8 mouse cellular contexts compared by ENCODE assay signal in genomic region chr1:131523794-131524193, GRCm38 (mm10). TPM values are rescaled to one million over a fixed set of nuclear protein-coding genes. Genes with fewer than 3 reads are reported as not detected.
DNase-seq lines count a peak whose midpoint lies in the region; ATAC-seq lines count a peak whose summit lies in the region.

No protein-coding gene starts in this region.

- WGBS in liver, embryonic 11.5 days, result 64% methylated on average over 3 of the region's 3 CpGs
- WGBS in embryonic facial prominence, embryonic 15.5 days, result 39% methylated on average over 3 of the region's 3 CpGs
- 54% methylated on average over 3 of the region's 3 CpGs for WGBS in intestine, embryonic 15.5 days
- 41% methylated on average over 3 of the region's 3 CpGs for WGBS in neural tube, embryonic 13.5 days

- H3K36me3 ChIP-seq in liver, embryonic 11.5 days (ENCODE audit: control insufficient read depth, insufficient read depth, low read length), result peaks cover 4% of the 10 kb centered on the region; the same call in 1 of the 2 replicates
- no peaks in the 10 kb centered on the region for H3K36me3 ChIP-seq in embryonic facial prominence, embryonic 15.5 days
- no peaks in the 10 kb centered on the region for H3K36me3 ChIP-seq in intestine, embryonic 15.5 days
- H3K36me3 ChIP-seq in neural tube, embryonic 13.5 days, result no peaks in the 10 kb centered on the region

- peak overlapping the region; percentile 80 for H3K4me3 ChIP-seq in liver, embryonic 11.5 days (ENCODE audit: low read depth, low read length)
- H3K4me3 ChIP-seq in embryonic facial prominence, embryonic 15.5 days (replicated peaks), result peak overlapping the region; percentile 78
- H3K4me3 ChIP-seq in intestine, embryonic 15.5 days (replicated peaks), result peak overlapping the region; percentile 85; the same call in 1 of the 2 replicates
- H3K4me3 ChIP-seq in neural tube, embryonic 13.5 days, result peak overlapping the region; percentile 85

- H3K4me2 ChIP-seq in liver, embryonic 11.5 days, result peak overlapping the region; percentile 99
- H3K4me2 ChIP-seq in embryonic facial prominence, embryonic 15.5 days (replicated peaks), result peak overlapping the region; percentile 87
- H3K4me2 ChIP-seq in intestine, embryonic 15.5 days (replicated peaks), result peak overlapping the region; percentile 89
- H3K4me2 ChIP-seq in neural tube, embryonic 13.5 days, result peak overlapping the region; percentile 93

- no peak for ATAC-seq in liver, embryonic 11.5 days (replicated peaks; ENCODE audit: low FRiP score)
- no peak for ATAC-seq in embryonic facial prominence, embryonic 15.5 days (ENCODE audit: insufficient number of reproducible peaks, low FRiP score, low TSS enrichment, low read depth)
- ATAC-seq in intestine, embryonic 15.5 days, result no peak
- no peak for ATAC-seq in neural tube, embryonic 13.5 days (ENCODE audit: low read depth)

- H3K27me3 ChIP-seq in liver, embryonic 11.5 days (replicated peaks; ENCODE audit: control insufficient read depth, insufficient read depth, low read length), result no peaks in the 10 kb centered on the region
- H3K27me3 ChIP-seq in embryonic facial prominence, embryonic 15.5 days, result no peaks in the 10 kb centered on the region
- no peaks in the 10 kb centered on the region for H3K27me3 ChIP-seq in intestine, embryonic 15.5 days (replicated peaks)
- no peaks in the 10 kb centered on the region for H3K27me3 ChIP-seq in neural tube, embryonic 13.5 days

- DNase-seq in liver, embryonic 11.5 days (ENCODE audit: low spot score), result no peak
- no peak for DNase-seq in liver
- no peak for DNase-seq in gastrocnemius, postnatal 4 days (ENCODE audit: low spot score in 2 of 2)
- DNase-seq in gastrocnemius, postnatal 10 days, result no peak
- no peak for DNase-seq in lung, postnatal 14 days

- no peak overlapping the region for H3K9ac ChIP-seq in liver, embryonic 11.5 days (ENCODE audit: low read depth, low read length)
- no peak overlapping the region for H3K9ac ChIP-seq in embryonic facial prominence, embryonic 15.5 days
- H3K9ac ChIP-seq in intestine, embryonic 15.5 days, result no peak overlapping the region
- peak overlapping the region; percentile 88 for H3K9ac ChIP-seq in neural tube, embryonic 13.5 days

- peaks cover 25% of the 10 kb centered on the region for H3K4me1 ChIP-seq in liver, embryonic 11.5 days (replicated peaks; ENCODE audit: control insufficient read depth, insufficient read depth, low read length)
- peaks cover 46% of the 10 kb centered on the region for H3K4me1 ChIP-seq in embryonic facial prominence, embryonic 15.5 days
- peaks cover 34% of the 10 kb centered on the region for H3K4me1 ChIP-seq in intestine, embryonic 15.5 days (replicated peaks)
- peaks cover 56% of the 10 kb centered on the region for H3K4me1 ChIP-seq in neural tube, embryonic 13.5 days (replicated peaks)

- no peaks in the 10 kb centered on the region for H3K9me3 ChIP-seq in liver, embryonic 11.5 days (ENCODE audit: control insufficient read depth, low read length)
- H3K9me3 ChIP-seq in embryonic facial prominence, embryonic 15.5 days (replicated peaks), result no peaks in the 10 kb centered on the region
- H3K9me3 ChIP-seq in intestine, embryonic 15.5 days, result no peaks in the 10 kb centered on the region
- H3K9me3 ChIP-seq in neural tube, embryonic 13.5 days, result no peaks in the 10 kb centered on the region

- no peak overlapping the region for H3K27ac ChIP-seq in liver, embryonic 11.5 days (ENCODE audit: low read depth, low read length)
- H3K27ac ChIP-seq in embryonic facial prominence, embryonic 15.5 days (replicated peaks), result no peak overlapping the region
- H3K27ac ChIP-seq in intestine, embryonic 15.5 days, result no peak overlapping the region
- H3K27ac ChIP-seq in neural tube, embryonic 13.5 days (replicated peaks), result 0 out of 2 replicates have a peak overlapping the region, but pooled peaks have one; percentile 15

RNA-seq across cellular contexts. Expression of gene Srgap2, which starts 3.4 kb away (rescaled TPM):
- 16.1 and 17.3 TPM in 2 replicates for polyA plus RNA-seq in liver, embryonic 11.5 days (2014; fragmentation: Nextera tagmentation; extraction: Ambion mirVana)
- polyA plus RNA-seq in embryonic facial prominence, embryonic 15.5 days (2015; fragmentation: Nextera tagmentation; extraction: Ambion mirVana), result 17.9 and 18.0 TPM in 2 replicates
- 7.9 and 8.3 TPM in 2 replicates for polyA plus RNA-seq in intestine, embryonic 15.5 days (2015; fragmentation: Nextera tagmentation; extraction: Ambion mirVana)
- 13.4 and 18.4 TPM in 2 replicates for polyA plus RNA-seq in neural tube, embryonic 13.5 days (2015; fragmentation: Nextera tagmentation; extraction: Ambion mirVana)
- total RNA-seq in gastrocnemius, postnatal 4 days (2021), result 10 to 100 TPM; 66.3 to 67.7 TPM
- total RNA-seq in gastrocnemius, postnatal 10 days (2021), result 10 to 100 TPM; 43.7 to 53.7 TPM

RNA-seq across cellular contexts. Expression of gene Fam72a, which starts 3.9 kb away (rescaled TPM):
- 4.8 and 4.9 TPM in 2 replicates for polyA plus RNA-seq in liver, embryonic 11.5 days (2014; fragmentation: Nextera tagmentation; extraction: Ambion mirVana)
- polyA plus RNA-seq in embryonic facial prominence, embryonic 15.5 days (2015; fragmentation: Nextera tagmentation; extraction: Ambion mirVana), result 2.2 and 2.4 TPM in 2 replicates
- 2.2 and 2.8 TPM in 2 replicates for polyA plus RNA-seq in intestine, embryonic 15.5 days (2015; fragmentation: Nextera tagmentation; extraction: Ambion mirVana)
- polyA plus RNA-seq in neural tube, embryonic 13.5 days (2015; fragmentation: Nextera tagmentation; extraction: Ambion mirVana), result 0.84 and 1.7 TPM in 2 replicates
- total RNA-seq in gastrocnemius, postnatal 4 days (2021), result 1 to 10 TPM; 1.7 to 2.0 TPM
- 1 to 10 TPM; 1.0 to 1.4 TPM for total RNA-seq in gastrocnemius, postnatal 10 days (2021)
